Mouse (Mus musculus) NIH3T3 (cell line): Measurements from ENCODE around the gene Cdk4.

Experiments
- DNase-seq: peaks from one replicate; pipeline ENCODE4 v3.0.0-alpha.2; 2012; ENCODE audit warnings: low read depth

Cdk4 gene

DNA sequence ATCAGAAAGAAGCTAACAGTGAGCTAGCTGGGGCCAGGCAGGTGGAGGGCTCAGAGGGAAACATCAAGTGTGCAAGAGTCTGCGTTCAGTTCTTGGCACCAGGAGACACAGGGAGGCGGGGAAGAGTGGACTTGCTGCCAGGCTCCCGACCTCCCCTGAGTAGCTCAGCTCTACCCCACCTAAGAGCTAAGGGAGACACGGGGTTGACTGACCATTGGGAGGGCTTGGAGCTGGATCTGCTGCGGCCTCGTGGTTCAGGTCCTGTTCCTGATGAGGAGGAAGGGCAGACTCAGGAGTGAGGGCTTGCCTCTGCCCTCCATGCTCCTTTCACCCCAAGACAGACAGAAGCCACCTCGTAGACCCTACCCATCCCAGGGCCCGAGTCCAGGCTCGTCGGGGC lies 35.9 kb downstream of the Cdk4 start:
- DNase-seq = no peak

DNA sequence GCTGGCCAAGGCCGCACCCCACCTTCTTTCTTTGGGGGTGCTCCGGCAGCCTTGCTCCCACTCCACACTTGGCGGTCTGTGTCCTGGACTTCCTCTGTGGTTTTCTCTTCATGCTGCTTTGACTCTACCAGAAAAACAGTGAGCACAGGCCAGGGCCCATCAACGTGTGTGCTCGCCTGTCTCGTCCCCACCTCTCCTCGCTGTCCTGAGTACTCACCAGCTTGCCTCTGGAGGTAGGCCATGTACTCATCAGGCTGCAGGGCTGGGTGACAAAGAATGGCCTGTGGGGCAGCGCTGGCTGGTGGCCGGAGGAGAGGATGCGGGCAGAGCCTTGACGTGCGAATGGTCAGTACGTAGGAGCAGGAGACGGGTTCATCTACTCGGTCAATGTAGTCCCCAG lies 36.5 kb downstream of the Cdk4 start:
- DNase-seq = no peak

DNA sequence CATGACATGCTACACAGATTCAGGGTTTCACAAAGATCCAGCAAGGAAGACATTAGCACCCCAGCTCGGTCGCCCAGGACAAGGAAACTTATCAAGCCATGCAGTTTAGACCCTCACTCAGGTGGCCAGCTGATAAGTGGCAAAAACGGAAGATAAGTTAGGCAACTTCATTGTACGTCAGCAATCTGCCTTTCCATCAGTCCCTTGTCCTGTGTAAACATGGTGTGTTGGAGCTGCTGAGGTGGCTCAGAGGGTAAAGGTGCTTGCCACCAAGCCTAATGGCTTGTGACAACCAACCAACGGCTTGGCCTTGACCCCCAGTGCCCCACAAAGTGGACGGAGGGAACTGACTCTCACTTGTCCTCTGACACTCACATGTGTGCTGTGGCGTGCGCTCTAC lies 37.1 kb downstream of the Cdk4 start:
- DNase-seq = no peak

DNA sequence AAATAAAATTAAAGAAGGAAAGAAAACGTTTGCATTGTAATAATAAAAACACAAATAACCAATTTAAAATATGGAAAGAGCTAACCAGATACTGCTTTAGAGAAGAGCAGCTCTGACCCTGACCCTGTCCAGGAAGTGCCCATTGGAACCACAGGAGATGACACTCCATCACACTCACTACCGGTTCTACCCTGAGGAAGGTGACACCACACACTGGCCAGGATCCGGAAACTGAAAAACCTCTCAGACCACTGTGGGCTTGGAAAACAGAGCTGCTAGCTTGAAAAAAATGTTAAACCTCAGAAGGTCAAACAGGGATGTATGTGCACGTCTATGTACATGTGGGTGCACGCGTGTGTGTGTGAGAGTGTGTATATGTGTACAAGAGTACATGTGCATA lies 37.8 kb downstream of the Cdk4 start:
- DNase-seq = no peak

DNA sequence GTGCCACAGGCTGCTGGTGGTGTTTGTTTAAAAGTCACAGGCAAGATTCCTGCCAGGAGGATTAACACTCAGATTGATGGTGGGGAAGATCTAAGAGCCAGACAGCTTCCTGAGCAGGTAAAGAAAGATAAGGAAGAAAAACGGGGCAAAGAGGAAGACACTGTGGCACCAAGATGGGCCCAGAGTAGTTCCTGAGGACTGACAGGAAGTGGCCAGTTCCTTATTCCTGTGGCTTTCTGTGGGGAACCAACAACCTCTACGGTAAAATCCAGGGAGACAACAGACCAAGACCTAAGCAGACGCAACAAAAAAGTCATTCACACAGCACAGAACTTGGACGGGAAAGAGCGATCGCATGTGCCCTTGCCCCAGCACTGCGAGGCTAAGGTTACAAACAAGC lies 40.3 kb downstream of the Cdk4 start:
- DNase-seq = no peak

DNA sequence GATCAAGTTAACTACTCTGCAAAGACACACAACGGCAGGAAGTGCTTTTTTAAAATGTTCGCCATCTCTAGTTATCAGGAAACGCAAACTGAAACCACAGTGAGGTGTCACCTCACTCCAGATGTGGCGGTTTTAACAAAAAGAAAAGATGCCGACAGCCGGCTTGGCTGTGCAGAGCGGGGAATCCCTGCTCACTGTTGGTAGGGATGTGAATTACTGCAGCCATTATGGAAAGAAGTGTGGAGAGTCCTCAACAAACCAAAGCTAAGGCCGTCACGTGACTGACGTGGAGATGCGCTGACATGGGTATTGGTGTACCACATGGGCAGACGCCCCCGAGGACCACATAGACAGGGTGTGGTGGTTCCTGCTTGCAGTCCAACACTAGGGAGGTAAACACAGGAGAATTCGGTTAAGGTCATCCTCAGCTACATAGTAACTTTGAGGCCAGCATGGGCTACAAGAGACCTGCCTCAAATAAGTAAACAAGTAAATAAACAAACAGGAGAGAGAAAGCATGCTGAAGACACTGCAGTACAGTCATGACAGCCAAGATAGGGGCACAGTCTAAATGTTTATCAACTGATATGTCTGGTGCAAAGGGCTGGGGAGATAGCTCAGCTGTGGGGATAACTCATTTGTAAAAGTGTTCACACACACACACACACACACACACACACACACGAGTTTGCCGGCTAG lies 44.4 kb downstream of the Cdk4 start:
- DNase-seq = no peak

DNA sequence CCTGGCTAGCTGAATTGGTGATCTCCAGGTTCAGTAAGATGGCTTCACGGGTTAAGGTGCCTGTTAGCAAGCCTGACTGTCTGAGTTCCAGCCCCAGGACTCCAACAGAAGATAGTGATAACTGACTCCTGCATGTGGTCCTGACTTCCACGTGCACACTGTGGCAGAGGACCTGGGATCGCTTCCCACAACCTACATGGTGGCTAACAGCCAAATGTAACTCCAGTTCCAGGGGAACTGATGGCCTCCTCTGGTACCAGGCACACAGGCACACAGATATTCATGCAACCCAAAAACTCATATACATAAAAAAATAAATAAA lies 44.9 kb downstream of the Cdk4 start:
- no peak for DNase-seq

DNA sequence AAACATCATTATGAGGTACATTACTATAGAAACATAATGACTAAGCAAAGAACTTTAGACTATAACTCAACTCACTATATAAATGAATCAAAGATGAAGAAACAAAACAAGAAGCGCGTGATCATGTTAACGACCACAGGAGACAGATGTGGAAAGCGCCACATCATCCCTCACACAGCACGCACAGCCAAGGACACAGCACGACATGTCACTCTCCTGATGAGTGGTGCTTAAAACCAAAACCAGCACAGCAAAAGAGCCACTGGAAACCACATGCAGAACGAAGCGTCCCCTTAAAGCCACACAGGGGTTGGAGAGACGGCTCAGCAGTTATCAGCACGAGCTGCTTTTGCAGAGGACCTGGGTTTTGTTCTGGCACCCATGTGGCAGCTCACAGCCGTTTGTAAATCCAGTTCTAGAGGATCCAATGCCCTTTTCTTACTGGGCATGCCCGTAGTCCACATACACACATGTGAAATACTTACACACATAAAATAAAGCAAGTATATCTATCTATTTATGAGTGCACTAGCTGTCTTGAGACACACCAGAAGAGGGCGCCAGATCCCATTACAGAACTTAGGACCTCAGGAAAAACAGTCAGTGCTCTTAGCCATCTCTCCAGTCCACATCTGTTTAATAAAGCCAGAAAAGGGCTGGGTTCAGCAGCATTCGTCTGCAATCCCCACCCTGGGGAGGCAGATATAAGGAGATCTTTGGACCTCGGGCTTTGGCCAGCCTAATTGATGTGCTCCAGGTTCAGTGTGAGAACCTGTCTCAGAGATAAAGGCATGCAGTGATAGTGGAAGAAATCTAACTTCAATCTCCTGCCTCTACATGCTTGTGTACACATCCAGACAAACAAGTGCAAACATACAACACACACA lies 47.9 kb downstream of the Cdk4 start:
- peak; percentile 41 for DNase-seq

DNA sequence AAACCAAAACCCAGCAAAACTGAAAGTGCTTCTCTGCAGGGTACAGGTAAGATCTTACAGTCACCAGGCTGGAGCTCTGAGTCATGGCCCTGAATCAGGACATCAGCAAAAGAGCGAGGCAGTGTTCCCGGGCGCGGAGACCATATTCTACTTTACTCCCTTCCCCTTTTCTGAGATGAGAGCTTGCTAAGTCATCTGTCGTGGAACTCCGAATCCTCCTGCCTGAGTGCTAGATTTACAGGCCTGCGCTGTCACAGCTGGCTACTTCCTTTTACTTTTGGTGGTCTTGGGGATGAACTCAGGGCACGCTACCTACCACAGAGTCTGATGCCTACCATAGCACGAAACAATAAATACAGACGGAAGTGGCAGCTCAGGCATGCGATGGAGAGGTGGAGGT lies 51.1 kb downstream of the Cdk4 start:
- DNase-seq = no peak

DNA sequence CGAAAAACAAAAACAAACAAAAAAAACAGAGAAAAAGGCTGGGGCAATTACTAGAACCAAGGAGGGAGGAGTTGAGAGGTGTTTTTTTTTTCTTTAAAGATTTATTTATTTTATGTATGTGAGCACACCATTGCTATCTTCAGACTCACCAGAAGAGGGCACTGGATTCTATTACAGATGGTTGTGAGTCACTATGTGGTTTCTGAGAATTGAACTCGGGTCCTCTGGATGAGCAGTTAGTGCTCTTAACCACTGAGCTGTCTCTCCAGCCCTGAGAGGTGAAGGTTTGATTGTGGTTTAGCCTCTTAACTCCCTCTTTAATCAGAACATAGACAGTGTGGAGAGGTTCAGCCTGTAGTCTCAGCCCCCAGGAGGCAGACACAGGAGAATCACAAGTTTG lies 51.7 kb downstream of the Cdk4 start:
- DNase-seq = peak; percentile 71
